Mouse (Mus musculus): Measurements from ENCODE around the gene Nbea. TPM values are rescaled to one million over a fixed set of nuclear protein-coding genes. Genes with fewer than 3 reads are reported as not detected.
A peak's percentile ranks its signal among the peaks of the same experiment; 100 is the strongest.

The Nbea gene
- total RNA-seq, 2 experiments from 2014 or later: 221 to 230 TPM

GRCm38 (mm10) chr3:55743885-55744284, 439.6 kb downstream of the Nbea start:
- TF ChIP-seq CTCF (conservative IDR thresholded peaks at IDR 0.05): no peak
- no peak for DNase-seq (ENCODE audit: low spot score in 2 of 2)
- H3K27ac ChIP-seq: peak overlapping the region; percentile 46
- no peak overlapping the region for H3K4me3 ChIP-seq

- no peak for DNase-seq (ENCODE audit: low spot score in 2 of 2)
- no peak for TF ChIP-seq CTCF (conservative IDR thresholded peaks at IDR 0.05)
- Histone ChIP-seq H3K27ac (peak overlapping the region; percentile 39; the same call in 1 of the 2 replicates), H3K4me3 (no peak overlapping the region)
Observed at GRCm38 (mm10) chr3:55742654-55743053, 440.8 kb downstream of the Nbea start.

GRCm38 (mm10) chr3:55742218-55742617, 441.3 kb downstream of the Nbea start:
- DNase-seq (ENCODE audit: low spot score in 2 of 2): no peak
- Histone ChIP-seq H3K4me3 (no peak overlapping the region), H3K27ac (peak overlapping the region; percentile 70; the same call in 1 of the 2 replicates)
- no peak for TF ChIP-seq CTCF (conservative IDR thresholded peaks at IDR 0.05)

- H3K27ac ChIP-seq: peak overlapping the region; percentile 70
- TF ChIP-seq CTCF (conservative IDR thresholded peaks at IDR 0.05): no peak
- H3K4me3 ChIP-seq: no peak overlapping the region
- no peak for DNase-seq (ENCODE audit: low spot score in 2 of 2)
Observed at GRCm38 (mm10) chr3:55741428-55741827, 442.1 kb downstream of the Nbea start.

- no peak overlapping the region for H3K4me3 ChIP-seq
- no peak overlapping the region; the same call in 1 of the 2 replicates for H3K27ac ChIP-seq
- no peak for DNase-seq (ENCODE audit: low spot score in 2 of 2)
- no peak for TF ChIP-seq CTCF (conservative IDR thresholded peaks at IDR 0.05)
Observed at GRCm38 (mm10) chr3:55733665-55734064, 449.8 kb downstream of the Nbea start.

- Histone ChIP-seq H3K27ac (peak overlapping the region; percentile 6; the same call in 1 of the 2 replicates), H3K4me3 (no peak overlapping the region)
- TF ChIP-seq CTCF (conservative IDR thresholded peaks at IDR 0.05): no peak
- no peak for DNase-seq (ENCODE audit: low spot score in 2 of 2)
Observed at GRCm38 (mm10) chr3:55730549-55730948, 453.0 kb downstream of the Nbea start.

- Histone ChIP-seq H3K27ac (no peak overlapping the region), H3K4me3 (no peak overlapping the region)
- DNase-seq (ENCODE audit: low spot score in 2 of 2): no peak
- no peak for TF ChIP-seq CTCF (conservative IDR thresholded peaks at IDR 0.05)
Observed at GRCm38 (mm10) chr3:55730142-55730541, 453.4 kb downstream of the Nbea start.

- Histone ChIP-seq H3K27ac (no peak overlapping the region), H3K4me3 (no peak overlapping the region)
- DNase-seq (ENCODE audit: low spot score in 2 of 2): no peak
- TF ChIP-seq CTCF (conservative IDR thresholded peaks at IDR 0.05): no peak
Observed at GRCm38 (mm10) chr3:55714260-55714659, 469.2 kb downstream of the Nbea start.

- no peak for DNase-seq (ENCODE audit: low spot score in 2 of 2)
- Histone ChIP-seq H3K27ac (no peak overlapping the region), H3K4me3 (no peak overlapping the region)
- TF ChIP-seq CTCF (conservative IDR thresholded peaks at IDR 0.05): no peak
Observed at GRCm38 (mm10) chr3:55713856-55714255, 469.6 kb downstream of the Nbea start.

GRCm38 (mm10) chr3:55710300-55710699, 473.2 kb downstream of the Nbea start:
- no peak for TF ChIP-seq CTCF (conservative IDR thresholded peaks at IDR 0.05)
- Histone ChIP-seq H3K4me3 (no peak overlapping the region), H3K27ac (no peak overlapping the region)

GRCm38 (mm10) chr3:55701632-55702031, 481.9 kb downstream of the Nbea start:
- H3K27ac ChIP-seq: no peak overlapping the region
- no peak overlapping the region for H3K4me3 ChIP-seq
- no peak for TF ChIP-seq CTCF (conservative IDR thresholded peaks at IDR 0.05)
- no peak for DNase-seq (ENCODE audit: low spot score in 2 of 2)

More at GRCm38 (mm10) chr3:55710300-55710699, 473.2 kb downstream of the Nbea start:
- DNase-seq (ENCODE audit: low spot score in 2 of 2): no peak

GRCm38 (mm10) chr3:55697174-55697573, 486.3 kb downstream of the Nbea start:
- TF ChIP-seq CTCF (conservative IDR thresholded peaks at IDR 0.05): no peak
- Histone ChIP-seq H3K27ac (no peak overlapping the region), H3K4me3 (no peak overlapping the region)
- DNase-seq (ENCODE audit: low spot score in 2 of 2): no peak

- TF ChIP-seq CTCF (conservative IDR thresholded peaks at IDR 0.05): no peak
- no peak overlapping the region for H3K27ac ChIP-seq
- H3K4me3 ChIP-seq: no peak overlapping the region
- DNase-seq (ENCODE audit: low spot score in 2 of 2): no peak
Observed at GRCm38 (mm10) chr3:55693073-55693472, 490.4 kb downstream of the Nbea start.

- TF ChIP-seq CTCF (conservative IDR thresholded peaks at IDR 0.05): no peak
- DNase-seq (ENCODE audit: low spot score in 2 of 2): no peak
Observed at GRCm38 (mm10) chr3:55688098-55688497, 495.4 kb downstream of the Nbea start.

GRCm38 (mm10) chr3:55686993-55687392, 496.5 kb downstream of the Nbea start:
- peak overlapping the region; percentile 64 for H3K27ac ChIP-seq
- no peak for DNase-seq (ENCODE audit: low spot score in 2 of 2)
- no peak for TF ChIP-seq CTCF (conservative IDR thresholded peaks at IDR 0.05)
- H3K4me3 ChIP-seq: no peak overlapping the region

More at GRCm38 (mm10) chr3:55688098-55688497, 495.4 kb downstream of the Nbea start:
- Histone ChIP-seq H3K4me3 (no peak overlapping the region), H3K27ac (no peak overlapping the region)

Measured in layer of hippocampus, adult 2 months (tissue).